Mouse (Mus musculus): Measurements from ENCODE around the gene Plod2. TPM values are rescaled to one million over a fixed set of nuclear protein-coding genes. Genes with fewer than 3 reads are reported as not detected.

The Plod2 gene
- polyA plus RNA-seq, 1 experiment, result 9.7 TPM

GRCm38 (mm10) chr9:92530055-92530454, 12.0 kb upstream of the Plod2 start:
- no peak overlapping the region for H3K4me3 ChIP-seq (replicated peaks; ENCODE audit: insufficient read depth, low read depth, low read length)
- no peaks in the 10 kb centered on the region for H3K27me3 ChIP-seq (ENCODE audit: control insufficient read depth, insufficient read depth, low read length)
- H3K27ac ChIP-seq (ENCODE audit: insufficient read depth, low read length), result no peak overlapping the region
- no peaks in the 10 kb centered on the region for H3K4me1 ChIP-seq (ENCODE audit: control insufficient read depth, insufficient read depth, low read length)
- 77% methylated on average over 3 of the region's 3 CpGs for WGBS
- DNase-seq, result no peak
- TF ChIP-seq POLR2A (IDR thresholded peaks at IDR 0.05; ENCODE audit: borderline replicate concordance, insufficient read depth, low read length), result no peak
- TF ChIP-seq CTCF (IDR thresholded peaks at IDR 0.05; ENCODE audit: borderline replicate concordance, insufficient read depth, low read depth, low read length), result no peak

- peaks cover 3% of the 10 kb centered on the region; the same call in 1 of the 2 replicates for H3K4me1 ChIP-seq (ENCODE audit: control insufficient read depth, insufficient read depth, low read length)
- TF ChIP-seq POLR2A (IDR thresholded peaks at IDR 0.05; ENCODE audit: borderline replicate concordance, insufficient read depth, low read length) (no peak), CTCF (IDR thresholded peaks at IDR 0.05; ENCODE audit: borderline replicate concordance, insufficient read depth, low read depth, low read length) (no peak)
- H3K4me3 ChIP-seq (replicated peaks; ENCODE audit: insufficient read depth, low read depth, low read length), result no peak overlapping the region
- peak in 1 of 2 experiments; percentile 39 for DNase-seq
- no peak overlapping the region for H3K27ac ChIP-seq (ENCODE audit: insufficient read depth, low read length)
- H3K27me3 ChIP-seq (ENCODE audit: control insufficient read depth, insufficient read depth, low read length), result no peaks in the 10 kb centered on the region
- 30% methylated on average over 6 of the region's 6 CpGs for WGBS
These were observed 4.3 kb upstream of the Plod2 start for GRCm38 (mm10) chr9:92537735-92538134.

- Histone ChIP-seq H3K4me3 (replicated peaks; ENCODE audit: insufficient read depth, low read depth, low read length) (no peak overlapping the region), H3K27ac (ENCODE audit: insufficient read depth, low read length) (no peak overlapping the region), H3K4me1 (ENCODE audit: control insufficient read depth, insufficient read depth, low read length) (peaks cover 3% of the 10 kb centered on the region; the same call in 1 of the 2 replicates), H3K27me3 (ENCODE audit: control insufficient read depth, insufficient read depth, low read length) (no peaks in the 10 kb centered on the region)
- 55% methylated on average over 6 of the region's 6 CpGs for WGBS
- no peak for DNase-seq
- TF ChIP-seq CTCF (IDR thresholded peaks at IDR 0.05; ENCODE audit: borderline replicate concordance, insufficient read depth, low read depth, low read length), result no peak
- TF ChIP-seq POLR2A (IDR thresholded peaks at IDR 0.05; ENCODE audit: borderline replicate concordance, insufficient read depth, low read length), result no peak
These were observed 3.8 kb upstream of the Plod2 start for GRCm38 (mm10) chr9:92538216-92538615.

- peak overlapping the region; percentile 70 for H3K4me3 ChIP-seq (replicated peaks; ENCODE audit: insufficient read depth, low read depth, low read length)
- H3K4me1 ChIP-seq (ENCODE audit: control insufficient read depth, insufficient read depth, low read length), result no peaks in the 10 kb centered on the region; the same call in none of the 2 replicates
- 5% methylated on average over 31 of the region's 31 CpGs for WGBS
- DNase-seq, result peak; percentile 17 to 60
- no peak overlapping the region for H3K27ac ChIP-seq (ENCODE audit: insufficient read depth, low read length)
- H3K27me3 ChIP-seq (ENCODE audit: control insufficient read depth, insufficient read depth, low read length), result no peaks in the 10 kb centered on the region
- TF ChIP-seq CTCF (IDR thresholded peaks at IDR 0.05; ENCODE audit: borderline replicate concordance, insufficient read depth, low read depth, low read length) (no peak), POLR2A (IDR thresholded peaks at IDR 0.05; ENCODE audit: borderline replicate concordance, insufficient read depth, low read length) (no peak)
These were observed 781 bp downstream of the Plod2 start for GRCm38 (mm10) chr9:92542591-92543416.

- TF ChIP-seq CTCF (IDR thresholded peaks at IDR 0.05; ENCODE audit: borderline replicate concordance, insufficient read depth, low read depth, low read length), result no peak
- no peak for TF ChIP-seq POLR2A (IDR thresholded peaks at IDR 0.05; ENCODE audit: borderline replicate concordance, insufficient read depth, low read length)
- no peak for DNase-seq
- H3K27me3 ChIP-seq (ENCODE audit: control insufficient read depth, insufficient read depth, low read length), result no peaks in the 10 kb centered on the region
- no peak overlapping the region for H3K27ac ChIP-seq (ENCODE audit: insufficient read depth, low read length)
- 76% methylated on average over 1 of the region's 1 CpGs for WGBS
- no peak overlapping the region for H3K4me3 ChIP-seq (replicated peaks; ENCODE audit: insufficient read depth, low read depth, low read length)
- no peaks in the 10 kb centered on the region; the same call in 1 of the 2 replicates for H3K4me1 ChIP-seq (ENCODE audit: control insufficient read depth, insufficient read depth, low read length)
These were observed 2.1 kb downstream of the Plod2 start for GRCm38 (mm10) chr9:92544146-92544545.

GRCm38 (mm10) chr9:92545021-92545420, 3.0 kb downstream of the Plod2 start:
- H3K4me3 ChIP-seq (replicated peaks; ENCODE audit: insufficient read depth, low read depth, low read length), result no peak overlapping the region
- no peak for DNase-seq
- H3K27ac ChIP-seq (ENCODE audit: insufficient read depth, low read length), result no peak overlapping the region
- no peaks in the 10 kb centered on the region for H3K27me3 ChIP-seq (ENCODE audit: control insufficient read depth, insufficient read depth, low read length)
- WGBS, result 87% methylated on average over 6 of the region's 6 CpGs
- no peaks in the 10 kb centered on the region; the same call in 1 of the 2 replicates for H3K4me1 ChIP-seq (ENCODE audit: control insufficient read depth, insufficient read depth, low read length)
- TF ChIP-seq POLR2A (IDR thresholded peaks at IDR 0.05; ENCODE audit: borderline replicate concordance, insufficient read depth, low read length), result no peak
- TF ChIP-seq CTCF (IDR thresholded peaks at IDR 0.05; ENCODE audit: borderline replicate concordance, insufficient read depth, low read depth, low read length), result no peak

GRCm38 (mm10) chr9:92546446-92546845, 4.4 kb downstream of the Plod2 start:
- H3K27me3 ChIP-seq (ENCODE audit: control insufficient read depth, insufficient read depth, low read length), result no peaks in the 10 kb centered on the region
- no peaks in the 10 kb centered on the region; the same call in 1 of the 2 replicates for H3K4me1 ChIP-seq (ENCODE audit: control insufficient read depth, insufficient read depth, low read length)
- no peak for DNase-seq
- no peak overlapping the region for H3K4me3 ChIP-seq (replicated peaks; ENCODE audit: insufficient read depth, low read depth, low read length)
- 77% methylated on average over 8 of the region's 8 CpGs for WGBS
- no peak for TF ChIP-seq CTCF (IDR thresholded peaks at IDR 0.05; ENCODE audit: borderline replicate concordance, insufficient read depth, low read depth, low read length)
- H3K27ac ChIP-seq (ENCODE audit: insufficient read depth, low read length), result no peak overlapping the region

- Histone ChIP-seq H3K27me3 (ENCODE audit: control insufficient read depth, insufficient read depth, low read length) (no peaks in the 10 kb centered on the region), H3K27ac (ENCODE audit: insufficient read depth, low read length) (no peak overlapping the region), H3K4me3 (replicated peaks; ENCODE audit: insufficient read depth, low read depth, low read length) (no peak overlapping the region), H3K4me1 (ENCODE audit: control insufficient read depth, insufficient read depth, low read length) (no peaks in the 10 kb centered on the region; the same call in 1 of the 2 replicates)
- WGBS, result 89% methylated on average over 2 of the region's 2 CpGs
- DNase-seq, result no peak
- TF ChIP-seq CTCF (IDR thresholded peaks at IDR 0.05; ENCODE audit: borderline replicate concordance, insufficient read depth, low read depth, low read length) (no peak), POLR2A (IDR thresholded peaks at IDR 0.05; ENCODE audit: borderline replicate concordance, insufficient read depth, low read length) (no peak)
These were observed 5.1 kb downstream of the Plod2 start for GRCm38 (mm10) chr9:92547106-92547505.
